Mouse (Mus musculus): ENCODE results near the gene Hmgb1.

- TF ChIP-seq CTCF (IDR thresholded peaks at IDR 0.05; ENCODE audit: low read depth, low read length) = no peak
- no peak for TF ChIP-seq POLR2A (IDR thresholded peaks at IDR 0.05; ENCODE audit: insufficient read depth, low read length)
These were observed 26.8 kb upstream of the Hmgb1 start for GRCm38 (mm10) chr5:149211041-149211440.
